Mouse (Mus musculus): Measurements from ENCODE around the gene Rpl19.

The Rpl19 gene

GRCm38 (mm10) chr11:98026570-98027296 lies at the start of gene Rpl19:
Gene Rpl19, plus strand, starts transcription at chr11:98026710.
- DNase-seq (ENCODE audit: low read depth, low spot score) = peak; percentile 79

GRCm38 (mm10) chr11:97977797-97978196 lies 48.7 kb upstream of the Rpl19 start:
- no peak for DNase-seq (ENCODE audit: low read depth, low spot score)

GRCm38 (mm10) chr11:97978392-97978791 lies 48.1 kb upstream of the Rpl19 start:
- DNase-seq (ENCODE audit: low read depth, low spot score) = no peak

GRCm38 (mm10) chr11:97979824-97980495 lies 46.5 kb upstream of the Rpl19 start:
- no peak for DNase-seq (ENCODE audit: low read depth, low spot score)

GRCm38 (mm10) chr11:97980531-97980966 lies 46.0 kb upstream of the Rpl19 start:
- DNase-seq (ENCODE audit: low read depth, low spot score) = no peak

GRCm38 (mm10) chr11:97982721-97983120 lies 43.8 kb upstream of the Rpl19 start:
- no peak for DNase-seq (ENCODE audit: low read depth, low spot score)

- no peak for DNase-seq (ENCODE audit: low read depth, low spot score)
These were observed 43.0 kb upstream of the Rpl19 start for GRCm38 (mm10) chr11:97983506-97983905.

GRCm38 (mm10) chr11:97983983-97984382 lies 42.5 kb upstream of the Rpl19 start:
- no peak for DNase-seq (ENCODE audit: low read depth, low spot score)

- DNase-seq (ENCODE audit: low read depth, low spot score) = no peak
These were observed 40.5 kb upstream of the Rpl19 start, which contains the start of gene Plxdc1 for GRCm38 (mm10) chr11:97985727-97986677. Gene Plxdc1, minus strand, starts transcription at chr11:97986444.

GRCm38 (mm10) chr11:97986738-97987465 lies 39.6 kb upstream of the Rpl19 start:
- DNase-seq (ENCODE audit: low read depth, low spot score) = no peak

GRCm38 (mm10) chr11:97987551-97988526 lies 38.7 kb upstream of the Rpl19 start:
- DNase-seq (ENCODE audit: low read depth, low spot score) = peak; percentile 85

GRCm38 (mm10) chr11:97988530-97989096 lies 37.9 kb upstream of the Rpl19 start:
- peak; percentile 76 for DNase-seq (ENCODE audit: low read depth, low spot score)

- no peak for DNase-seq (ENCODE audit: low read depth, low spot score)
These were observed 31.9 kb upstream of the Rpl19 start for GRCm38 (mm10) chr11:97994539-97995100.

- DNase-seq (ENCODE audit: low read depth, low spot score) = no peak
These were observed 30.8 kb upstream of the Rpl19 start, which contains the start of gene Arl5c for GRCm38 (mm10) chr11:97995564-97996288. Gene Arl5c, minus strand, starts transcription at chr11:97996181.

- DNase-seq (ENCODE audit: low read depth, low spot score) = no peak
These were observed 29.8 kb upstream of the Rpl19 start for GRCm38 (mm10) chr11:97996691-97997090.

GRCm38 (mm10) chr11:97997387-97997960 lies 29.0 kb upstream of the Rpl19 start:
- DNase-seq (ENCODE audit: low read depth, low spot score) = no peak

- no peak for DNase-seq (ENCODE audit: low read depth, low spot score)
These were observed 28.3 kb upstream of the Rpl19 start for GRCm38 (mm10) chr11:97998074-97998793.
